Mouse (Mus musculus) embryonic facial prominence, embryonic 13.5 days (tissue): Measurements from ENCODE around the gene Cabp2. TPM values are rescaled to one million over a fixed set of nuclear protein-coding genes. Genes with fewer than 3 reads are reported as not detected.

ENCODE experiments used
- ATAC-seq: fragments of 200-750 bp; cut with Nextera tagmentation; 2 replicates; pipeline ENCODE4 v1.8.0; 2017; ENCODE audit warnings: low read depth; ENCODE audit not compliant: insufficient number of reproducible peaks, insufficient read depth, low FRiP score, low TSS enrichment
- H3K27ac ChIP-seq: fragments of 300-500 bp; sonication (generic); 2 replicates; pipeline ENCODE4 v1.5.1; 2015; ENCODE audit warnings: moderate library complexity, mild to moderate bottlenecking, inconsistent platforms
- H3K27me3 ChIP-seq: fragments of 300-500 bp; sonication (generic); 2 replicates; pipeline ENCODE4 v1.6.1; 2015; ENCODE audit warnings: mild to moderate bottlenecking, inconsistent platforms
- H3K36me3 ChIP-seq: fragments of 300-500 bp; sonication (generic); 2 replicates; pipeline ENCODE4 v1.6.1; 2015; ENCODE audit warnings: mild to moderate bottlenecking, inconsistent platforms
- H3K4me1 ChIP-seq: fragments of 300-500 bp; sonication (generic); 2 replicates; pipeline ENCODE4 v1.6.1; 2015; ENCODE audit warnings: inconsistent platforms
- H3K4me2 ChIP-seq: fragments of 300-500 bp; sonication (generic); 2 replicates; pipeline ENCODE4 v1.6.1; 2015; ENCODE audit warnings: moderate library complexity, mild to moderate bottlenecking, inconsistent platforms
- H3K4me3 ChIP-seq: fragments of 300-500 bp; sonication (generic); 2 replicates; pipeline ENCODE4 v1.5.1; 2015; ENCODE audit warnings: mild to moderate bottlenecking, inconsistent platforms
- H3K9ac ChIP-seq: fragments of 300-500 bp; sonication (generic); 2 replicates; pipeline ENCODE4 v1.6.1; 2015; ENCODE audit warnings: mild to moderate bottlenecking, inconsistent platforms
- H3K9me3 ChIP-seq: fragments of 300-500 bp; sonication (generic); 2 replicates; pipeline ENCODE4 v1.6.1; 2016; ENCODE audit warnings: inconsistent platforms
- WGBS: fragments of 180-500 bp; shearing (Covaris S2); methylation state at CpG from one replicate; pipeline ENCODE4 v1.1.7; 2015; ENCODE audit warnings: mixed read lengths; 5-methylcytosine and 5-hydroxymethylcytosine counted together
- polyA plus RNA-seq: library from polyadenylated mRNA; unstranded; fragments of >200 nt; fragmentation: Nextera tagmentation; extraction: Ambion mirVana; gene quantifications from 2 replicates; pipeline ENCODE4 v1.2.1, GENCODE M21; 2015

Cabp2 gene
- polyA plus RNA-seq, 1 experiment from 2014 or later, result not detected

DNA sequence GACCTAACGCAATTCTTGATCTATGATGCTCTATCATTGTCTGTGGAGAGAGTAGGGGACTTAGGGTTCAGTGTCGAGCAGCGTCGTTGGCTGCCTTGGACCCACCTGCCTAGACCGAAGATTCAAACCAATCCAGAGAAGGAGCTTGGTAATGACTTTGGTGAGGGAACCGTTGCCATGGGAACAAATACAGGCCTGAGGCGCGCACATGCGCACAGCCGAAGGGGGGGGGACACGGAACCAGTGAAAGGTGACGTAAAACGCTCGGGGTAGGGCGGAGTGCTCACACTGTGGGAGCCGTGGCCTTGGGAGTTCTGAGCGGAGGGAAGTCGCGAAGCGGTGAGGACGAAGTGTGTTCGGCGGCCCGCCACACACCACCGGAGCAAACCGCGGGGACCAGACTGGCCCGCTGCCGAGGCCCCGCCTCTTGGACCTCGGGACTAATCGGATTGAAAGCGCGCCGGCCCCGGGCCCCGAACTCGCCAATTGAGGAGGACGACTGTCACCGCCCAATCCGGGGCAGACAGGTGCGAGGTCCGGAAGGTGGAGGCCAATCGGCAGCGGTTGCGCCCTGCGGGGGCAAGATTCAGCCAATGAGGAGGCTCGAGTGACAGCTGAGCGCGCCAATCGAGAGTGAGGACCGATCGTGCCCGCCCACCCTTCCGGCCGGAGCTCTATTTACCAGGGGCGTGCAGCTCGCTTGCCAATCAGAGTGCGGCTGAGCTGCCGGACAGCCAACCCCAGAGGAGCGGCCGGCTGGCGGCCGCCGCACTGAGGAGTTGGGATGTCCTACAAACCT lies 15.5 kb downstream of the Cabp2 start, which contains the start of gene Cdk2ap2:
TSS of gene Cdk2ap2 (plus strand) at position 541 of the 799 bp plus-strand sequence.
- peak; percentile 88 for ATAC-seq
- under 1% methylated on average over 65 of the region's 65 CpGs for WGBS
- Histone ChIP-seq H3K36me3 (no peaks in the 10 kb centered on the region), H3K4me1 (peaks cover 50% of the 10 kb centered on the region), H3K27me3 (peaks cover 30% of the 10 kb centered on the region), H3K4me3 (peak within 1 kb of the TSS; percentile 64), H3K9me3 (no peaks in the 10 kb centered on the region), H3K27ac (peak within 1 kb of the TSS; percentile 76), H3K4me2 (peak within 1 kb of the TSS; percentile 81), H3K9ac (peak within 1 kb of the TSS; percentile 67)

DNA sequence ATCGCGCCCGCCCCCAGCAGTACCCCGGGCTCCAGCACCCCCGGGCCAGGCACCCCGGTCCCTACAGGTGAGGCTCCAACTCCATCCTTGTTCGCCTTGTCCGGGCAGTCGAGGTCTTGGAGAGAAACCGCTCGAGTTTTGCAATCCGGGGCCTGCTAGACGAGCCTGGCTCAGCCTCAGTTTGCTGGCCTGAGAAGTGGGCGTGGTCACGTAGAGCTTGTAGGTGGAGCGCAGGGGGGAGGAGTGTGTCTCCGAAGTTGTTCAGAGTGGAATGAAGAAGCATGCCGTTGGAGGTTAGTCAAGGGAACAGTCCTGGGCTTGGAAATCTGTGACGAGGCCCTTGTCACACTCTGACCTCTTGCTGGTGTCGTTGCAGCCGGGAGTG lies 16.1 kb downstream of the Cabp2 start:
- ATAC-seq, result peak; percentile 12
- Histone ChIP-seq H3K4me3 (peak overlapping the region; percentile 64), H3K27ac (peak overlapping the region; percentile 76), H3K36me3 (no peaks in the 10 kb centered on the region), H3K9ac (peak overlapping the region; percentile 57), H3K9me3 (no peaks in the 10 kb centered on the region), H3K4me2 (peak overlapping the region; percentile 81), H3K4me1 (peaks cover 50% of the 10 kb centered on the region), H3K27me3 (peaks cover 36% of the 10 kb centered on the region)
- WGBS, result 1% methylated on average over 21 of the region's 21 CpGs

GRCm38 (mm10) chr19:4098426-4098825 lies 17.0 kb downstream of the Cabp2 start:
- Histone ChIP-seq H3K4me3 (no peak overlapping the region), H3K27ac (no peak overlapping the region)

DNA sequence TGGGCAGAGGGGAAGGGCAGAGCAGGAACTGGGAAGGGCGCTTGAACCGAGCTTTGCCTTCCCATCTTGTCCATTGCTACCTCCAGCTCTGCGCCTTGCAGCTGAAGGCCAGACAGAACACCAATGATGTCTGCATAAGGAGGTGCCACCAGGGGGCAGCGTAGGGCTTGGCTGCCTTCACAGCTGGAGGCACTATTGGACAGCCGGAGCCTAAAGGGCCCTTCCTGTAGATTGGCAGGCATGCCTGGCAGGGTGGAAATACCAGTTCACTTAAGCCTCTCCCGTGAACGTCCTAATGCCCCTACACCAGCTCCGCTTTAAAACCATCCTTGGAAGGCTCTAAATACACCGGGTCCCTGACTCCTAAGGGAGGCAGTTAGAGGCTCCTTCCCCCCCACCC lies 17.7 kb downstream of the Cabp2 start:
- H3K36me3 ChIP-seq, result no peaks in the 10 kb centered on the region
- H3K9me3 ChIP-seq, result no peaks in the 10 kb centered on the region
- 7% methylated on average over 9 of the region's 9 CpGs for WGBS
- H3K4me1 ChIP-seq, result peaks cover 50% of the 10 kb centered on the region
- no peak overlapping the region for H3K9ac ChIP-seq
- peaks cover 44% of the 10 kb centered on the region for H3K27me3 ChIP-seq
- H3K4me3 ChIP-seq, result peak overlapping the region; percentile 51; the same call in 1 of the 2 replicates
- ATAC-seq, result no peak
- peak overlapping the region; percentile 93 for H3K4me2 ChIP-seq
- no peak overlapping the region for H3K27ac ChIP-seq

More at GRCm38 (mm10) chr19:4098426-4098825, 17.0 kb downstream of the Cabp2 start:
- Histone ChIP-seq H3K4me1 (peaks cover 50% of the 10 kb centered on the region), H3K9me3 (no peaks in the 10 kb centered on the region), H3K36me3 (no peaks in the 10 kb centered on the region), H3K27me3 (peaks cover 44% of the 10 kb centered on the region), H3K4me2 (peak overlapping the region; percentile 81; the same call in 1 of the 2 replicates), H3K9ac (peak overlapping the region; percentile 16; the same call in 1 of the 2 replicates)
- WGBS, result 89% methylated on average over 13 of the region's 13 CpGs
- no peak for ATAC-seq

GRCm38 (mm10) chr19:4099837-4100717 lies 18.7 kb downstream of the Cabp2 start, which contains the start of gene Pitpnm1:
TSS of gene Pitpnm1 (plus strand) at chr19:4099998.
- no peaks in the 10 kb centered on the region for H3K36me3 ChIP-seq
- H3K4me3 ChIP-seq, result peak within 1 kb of the TSS; percentile 51
- no peaks in the 10 kb centered on the region for H3K9me3 ChIP-seq
- peak within 1 kb of the TSS; percentile 72 for H3K9ac ChIP-seq
- ATAC-seq, result no peak
- H3K27ac ChIP-seq, result no peak within 1 kb of the TSS
- under 1% methylated on average over 52 of the region's 53 CpGs for WGBS
- peaks cover 50% of the 10 kb centered on the region for H3K4me1 ChIP-seq
- peak within 1 kb of the TSS; percentile 93 for H3K4me2 ChIP-seq
- H3K27me3 ChIP-seq, result peaks cover 44% of the 10 kb centered on the region

DNA sequence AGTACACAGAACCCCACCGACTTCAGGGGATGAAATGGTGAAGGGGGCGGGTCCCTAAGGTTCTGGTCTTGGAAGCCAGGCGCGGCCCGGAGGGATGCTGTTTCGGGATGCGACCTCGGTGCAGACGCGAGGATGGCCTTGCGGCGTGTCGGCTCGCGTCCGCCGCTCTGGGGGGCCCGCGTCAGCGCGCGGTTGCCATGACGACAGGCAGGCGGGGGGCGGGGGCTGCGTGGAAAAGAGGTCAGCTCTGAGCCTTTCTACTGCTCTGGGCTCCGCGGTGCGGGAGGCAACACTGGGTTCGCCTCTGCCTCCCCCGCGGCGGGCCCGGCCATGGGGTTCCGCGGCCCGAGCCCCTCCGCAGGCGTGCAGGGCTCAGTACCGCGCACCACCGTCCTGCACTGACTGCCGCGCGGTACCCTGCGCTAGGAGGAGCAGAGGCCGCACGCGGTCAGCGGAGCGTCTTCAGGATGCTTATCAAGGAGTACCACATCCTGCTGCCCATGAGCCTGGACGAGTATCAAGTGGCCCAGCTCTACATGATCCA lies 19.4 kb downstream of the Cabp2 start:
- peak overlapping the region; percentile 72 for H3K9ac ChIP-seq
- H3K4me1 ChIP-seq, result peaks cover 50% of the 10 kb centered on the region
- no peaks in the 10 kb centered on the region for H3K36me3 ChIP-seq
- H3K4me2 ChIP-seq, result peak overlapping the region; percentile 93
- WGBS, result under 1% methylated on average over 52 of the region's 52 CpGs
- peaks cover 44% of the 10 kb centered on the region for H3K27me3 ChIP-seq
- H3K27ac ChIP-seq, result no peak overlapping the region
- no peak for ATAC-seq
- no peaks in the 10 kb centered on the region for H3K9me3 ChIP-seq
- H3K4me3 ChIP-seq, result peak overlapping the region; percentile 51

GRCm38 (mm10) chr19:4101466-4101865 lies 20.1 kb downstream of the Cabp2 start:
- 55% methylated on average over 6 of the region's 6 CpGs for WGBS

DNA sequence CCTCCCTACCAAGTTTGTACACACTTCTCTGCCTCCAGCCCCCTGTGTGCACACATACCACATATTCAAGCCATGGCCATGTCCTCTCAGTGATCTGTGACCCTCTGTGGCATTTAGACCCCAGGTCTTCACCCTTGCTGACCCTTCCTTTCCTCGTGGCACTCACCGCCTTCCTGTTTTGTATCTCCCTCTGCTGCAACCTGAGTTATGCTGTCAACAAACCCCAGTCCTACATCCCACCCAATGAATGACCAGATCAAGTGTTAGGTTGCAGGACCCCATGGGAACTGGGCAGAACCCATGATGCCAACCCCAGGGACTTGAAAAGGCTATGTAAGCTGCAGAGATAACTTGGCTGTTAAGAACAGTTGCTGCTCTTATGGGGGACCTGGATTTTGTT lies 20.7 kb downstream of the Cabp2 start:
- Histone ChIP-seq H3K9ac (no peak overlapping the region), H3K4me2 (no peak overlapping the region), H3K4me3 (no peak overlapping the region), H3K27ac (no peak overlapping the region), H3K4me1 (peaks cover 42% of the 10 kb centered on the region), H3K36me3 (no peaks in the 10 kb centered on the region), H3K27me3 (peaks cover 44% of the 10 kb centered on the region), H3K9me3 (no peaks in the 10 kb centered on the region)
- no peak for ATAC-seq
- 80% methylated on average over 2 of the region's 2 CpGs for WGBS

More at GRCm38 (mm10) chr19:4101466-4101865, 20.1 kb downstream of the Cabp2 start:
- Histone ChIP-seq H3K4me3 (peak overlapping the region; percentile 51), H3K4me2 (peak overlapping the region; percentile 93), H3K9me3 (no peaks in the 10 kb centered on the region), H3K4me1 (peaks cover 44% of the 10 kb centered on the region), H3K9ac (peak overlapping the region; percentile 72; the same call in 1 of the 2 replicates), H3K36me3 (no peaks in the 10 kb centered on the region), H3K27me3 (peaks cover 44% of the 10 kb centered on the region), H3K27ac (no peak overlapping the region)
- no peak for ATAC-seq

GRCm38 (mm10) chr19:4102626-4103025 lies 21.2 kb downstream of the Cabp2 start:
- 93% methylated on average over 12 of the region's 12 CpGs for WGBS
- Histone ChIP-seq H3K27me3 (peaks cover 44% of the 10 kb centered on the region), H3K27ac (no peak overlapping the region), H3K9ac (no peak overlapping the region), H3K4me3 (no peak overlapping the region), H3K4me1 (peaks cover 38% of the 10 kb centered on the region), H3K9me3 (no peaks in the 10 kb centered on the region), H3K36me3 (no peaks in the 10 kb centered on the region), H3K4me2 (no peak overlapping the region)
- ATAC-seq, result no peak

DNA sequence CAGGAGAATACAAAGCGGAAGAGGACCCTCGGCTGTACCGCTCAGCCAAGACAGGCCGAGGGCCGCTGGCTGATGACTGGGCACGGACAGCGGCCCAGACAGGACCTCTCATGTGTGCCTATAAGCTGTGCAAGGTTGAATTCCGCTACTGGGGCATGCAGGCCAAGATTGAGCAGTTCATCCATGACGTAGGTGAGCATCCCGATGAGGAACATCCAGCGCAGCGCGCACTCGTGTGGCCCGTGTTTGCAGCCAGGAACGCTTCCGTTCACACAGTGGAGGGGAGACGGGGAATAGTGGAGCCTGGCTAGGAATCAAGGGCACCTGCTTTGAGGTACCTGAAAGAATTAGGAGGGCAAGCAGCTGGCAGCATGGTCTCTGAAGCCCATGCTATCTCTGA lies 21.9 kb downstream of the Cabp2 start:
- WGBS, result 91% methylated on average over 18 of the region's 18 CpGs

GRCm38 (mm10) chr19:4103792-4104191 lies 22.4 kb downstream of the Cabp2 start:
- Histone ChIP-seq H3K9ac (no peak overlapping the region), H3K36me3 (no peaks in the 10 kb centered on the region), H3K4me2 (no peak overlapping the region), H3K4me3 (no peak overlapping the region), H3K27ac (no peak overlapping the region), H3K4me1 (peaks cover 28% of the 10 kb centered on the region), H3K9me3 (no peaks in the 10 kb centered on the region), H3K27me3 (peaks cover 44% of the 10 kb centered on the region)
- WGBS, result 75% methylated on average over 3 of the region's 3 CpGs
- ATAC-seq, result no peak

More for the DNA sequence above, 21.9 kb downstream of the Cabp2 start:
- Histone ChIP-seq H3K27me3 (peaks cover 44% of the 10 kb centered on the region), H3K9ac (no peak overlapping the region), H3K4me3 (no peak overlapping the region), H3K36me3 (no peaks in the 10 kb centered on the region), H3K9me3 (no peaks in the 10 kb centered on the region), H3K27ac (no peak overlapping the region), H3K4me2 (no peak overlapping the region), H3K4me1 (peaks cover 33% of the 10 kb centered on the region)
- no peak for ATAC-seq
